Mouse (Mus musculus): Measurements from ENCODE around the gene Gm28048. TPM values are rescaled to one million over a fixed set of nuclear protein-coding genes. Genes with fewer than 3 reads are reported as not detected.

The Gm28048 gene
- polyA plus RNA-seq, 1 experiment from 2014 or later, result 8.2 TPM

DNA sequence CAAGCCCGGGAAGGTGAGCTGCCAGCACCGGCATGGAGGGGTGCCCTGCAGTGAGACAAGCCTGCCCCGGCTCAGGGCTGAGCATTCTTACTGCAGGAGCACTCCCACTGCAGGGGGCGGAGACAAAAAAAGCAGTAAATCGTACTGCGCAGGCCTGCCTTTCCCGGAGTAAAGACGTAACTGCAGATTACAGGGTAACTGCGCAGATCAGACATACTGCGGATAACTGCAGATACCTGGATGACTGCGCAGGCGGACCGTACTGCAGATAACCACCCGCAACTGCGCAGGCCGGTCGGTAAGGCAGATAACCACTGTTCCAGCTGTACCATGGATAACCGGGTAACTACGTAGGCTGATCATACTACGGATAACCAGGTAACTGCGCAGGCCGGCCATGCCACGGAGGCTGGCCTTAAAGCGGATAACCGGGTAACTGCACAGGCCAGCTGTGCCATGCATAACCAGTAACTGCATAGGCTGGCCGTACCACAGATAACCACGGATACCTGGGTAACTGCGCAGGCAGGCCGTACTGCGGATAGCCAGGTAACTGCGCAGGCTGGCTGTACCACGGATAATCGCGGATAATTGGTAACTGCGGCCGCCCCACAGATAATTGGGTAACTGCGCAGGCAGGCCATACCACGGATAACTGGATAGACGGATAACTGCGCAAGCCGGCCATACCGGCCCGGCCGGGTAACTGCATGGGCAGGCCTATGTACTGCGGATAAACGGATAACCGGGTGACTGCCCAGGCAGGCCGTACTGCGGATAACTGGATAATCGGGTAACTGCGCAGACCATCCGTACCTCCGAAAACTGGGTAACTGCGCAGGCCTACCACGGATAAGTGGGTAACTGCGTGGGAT is 9.8 kb downstream of the Gm28048 start, which contains the start of gene Zrsr1:
Zrsr1 (plus strand) TSS at position 171 of the 875 bp plus-strand sequence.
- Histone ChIP-seq H3K9ac (ENCODE audit: low read depth, low read length) (peak within 1 kb of the TSS; percentile 67), H3K36me3 (ENCODE audit: control insufficient read depth, insufficient read depth, low read length) (peaks cover 9% of the 10 kb centered on the region; the same call in 1 of the 2 replicates), H3K27me3 (ENCODE audit: control insufficient read depth, insufficient read depth, low read length) (no peaks in the 10 kb centered on the region), H3K4me2 (peak within 1 kb of the TSS; percentile 78), H3K9me3 (replicated peaks; ENCODE audit: control insufficient read depth, low read length) (peaks cover 16% of the 10 kb centered on the region), H3K27ac (ENCODE audit: low read depth, low read length) (peak within 1 kb of the TSS; percentile 70), H3K4me1 (ENCODE audit: control insufficient read depth, insufficient read depth, low read length) (0 out of 2 replicates have a peak, but pooled peaks cover 3% of the 10 kb centered on the region), H3K4me3 (ENCODE audit: low read depth, low read length) (peak within 1 kb of the TSS; percentile 62)
- peak; percentile 83 for ATAC-seq (replicated peaks; ENCODE audit: insufficient number of reproducible peaks, low FRiP score, low TSS enrichment)
- 50% methylated on average over 56 of the region's 56 CpGs for WGBS (ENCODE audit: insufficient replicate concordance)

- H3K4me3 ChIP-seq (ENCODE audit: low read depth, low read length), result no peak overlapping the region
- no peak for ATAC-seq (replicated peaks; ENCODE audit: insufficient number of reproducible peaks, low FRiP score, low TSS enrichment)
- H3K4me2 ChIP-seq, result no peak overlapping the region
- peaks cover 20% of the 10 kb centered on the region for H3K9me3 ChIP-seq (replicated peaks; ENCODE audit: control insufficient read depth, low read length)
- H3K4me1 ChIP-seq (ENCODE audit: control insufficient read depth, insufficient read depth, low read length), result 0 out of 2 replicates have a peak, but pooled peaks cover 3% of the 10 kb centered on the region
- no peak overlapping the region for H3K27ac ChIP-seq (ENCODE audit: low read depth, low read length)
- no peak overlapping the region for H3K9ac ChIP-seq (ENCODE audit: low read depth, low read length)
- peaks cover 9% of the 10 kb centered on the region; the same call in 1 of the 2 replicates for H3K36me3 ChIP-seq (ENCODE audit: control insufficient read depth, insufficient read depth, low read length)
- no peaks in the 10 kb centered on the region for H3K27me3 ChIP-seq (ENCODE audit: control insufficient read depth, insufficient read depth, low read length)
- 79% methylated on average over 1 of the region's 1 CpGs for WGBS (ENCODE audit: insufficient replicate concordance)
Observed at GRCm38 (mm10) chr11:22970546-22970945, 11.3 kb downstream of the Gm28048 start.

DNA sequence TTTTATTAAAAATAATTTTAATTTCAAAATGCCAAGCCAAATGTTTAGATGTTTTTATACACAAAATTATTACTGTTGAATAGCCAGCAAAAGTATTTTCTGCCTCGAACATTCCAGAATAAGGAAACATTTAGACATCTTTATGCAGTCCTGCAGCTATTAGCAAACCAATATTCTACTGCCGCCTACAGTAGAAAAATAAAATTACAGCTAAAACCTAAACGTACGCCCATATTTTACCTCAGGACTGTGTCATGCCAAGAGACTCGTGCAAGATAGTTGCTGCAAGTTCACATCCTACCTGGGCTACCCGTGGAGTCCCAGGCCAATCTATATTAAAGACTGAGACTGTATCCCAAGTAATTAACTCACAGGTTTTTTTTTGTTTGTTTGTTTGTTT is 12.4 kb downstream of the Gm28048 start:
- no peak for ATAC-seq (replicated peaks; ENCODE audit: insufficient number of reproducible peaks, low FRiP score, low TSS enrichment)

GRCm38 (mm10) chr11:22965503-22965902 is 16.4 kb downstream of the Gm28048 start:
- 75% methylated on average over 4 of the region's 4 CpGs for WGBS (ENCODE audit: insufficient replicate concordance)
- Histone ChIP-seq H3K27me3 (ENCODE audit: control insufficient read depth, insufficient read depth, low read length) (no peaks in the 10 kb centered on the region), H3K36me3 (ENCODE audit: control insufficient read depth, insufficient read depth, low read length) (peaks cover 2% of the 10 kb centered on the region; the same call in 1 of the 2 replicates), H3K4me3 (ENCODE audit: low read depth, low read length) (no peak overlapping the region), H3K27ac (ENCODE audit: low read depth, low read length) (no peak overlapping the region), H3K9ac (ENCODE audit: low read depth, low read length) (no peak overlapping the region), H3K9me3 (replicated peaks; ENCODE audit: control insufficient read depth, low read length) (peaks cover 5% of the 10 kb centered on the region; the same call in 1 of the 2 replicates), H3K4me1 (ENCODE audit: control insufficient read depth, insufficient read depth, low read length) (no peaks in the 10 kb centered on the region), H3K4me2 (no peak overlapping the region)
- ATAC-seq (replicated peaks; ENCODE audit: insufficient number of reproducible peaks, low FRiP score, low TSS enrichment), result no peak

More for the DNA sequence above, 12.4 kb downstream of the Gm28048 start:
- no peak overlapping the region for H3K9ac ChIP-seq (ENCODE audit: low read depth, low read length)
- H3K27me3 ChIP-seq (ENCODE audit: control insufficient read depth, insufficient read depth, low read length), result no peaks in the 10 kb centered on the region
- peaks cover 9% of the 10 kb centered on the region; the same call in 1 of the 2 replicates for H3K36me3 ChIP-seq (ENCODE audit: control insufficient read depth, insufficient read depth, low read length)
- H3K9me3 ChIP-seq (replicated peaks; ENCODE audit: control insufficient read depth, low read length), result peaks cover 20% of the 10 kb centered on the region
- H3K27ac ChIP-seq (ENCODE audit: low read depth, low read length), result no peak overlapping the region
- H3K4me3 ChIP-seq (ENCODE audit: low read depth, low read length), result no peak overlapping the region
- H3K4me1 ChIP-seq (ENCODE audit: control insufficient read depth, insufficient read depth, low read length), result 0 out of 2 replicates have a peak, but pooled peaks cover 3% of the 10 kb centered on the region
- H3K4me2 ChIP-seq, result no peak overlapping the region
- WGBS (ENCODE audit: insufficient replicate concordance), result 68% methylated on average over 6 of the region's 6 CpGs

DNA sequence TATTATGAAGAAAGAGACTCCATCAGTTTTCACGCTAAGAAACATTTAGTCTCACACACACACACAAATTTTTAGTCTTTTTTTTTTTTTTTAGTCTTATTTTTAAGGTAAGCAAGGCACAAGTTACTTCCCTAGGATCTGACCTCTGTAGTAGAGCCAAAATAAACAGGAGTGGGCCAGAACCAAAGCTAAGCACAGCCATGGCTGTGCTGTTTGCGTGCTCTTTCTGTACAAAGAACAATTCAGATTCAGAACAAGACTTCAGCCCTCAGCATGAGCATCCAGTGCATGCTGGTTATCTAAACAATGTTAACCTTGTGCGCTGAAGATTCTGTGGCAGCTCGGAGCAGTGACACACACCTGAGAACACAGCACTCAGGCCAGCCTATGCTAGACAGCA is 17.5 kb downstream of the Gm28048 start:
- Histone ChIP-seq H3K9me3 (replicated peaks; ENCODE audit: control insufficient read depth, low read length) (0 out of 2 replicates have a peak, but pooled peaks cover 4% of the 10 kb centered on the region), H3K9ac (ENCODE audit: low read depth, low read length) (no peak overlapping the region), H3K4me2 (no peak overlapping the region), H3K4me3 (ENCODE audit: low read depth, low read length) (no peak overlapping the region), H3K27ac (ENCODE audit: low read depth, low read length) (no peak overlapping the region), H3K36me3 (ENCODE audit: control insufficient read depth, insufficient read depth, low read length) (peaks cover 2% of the 10 kb centered on the region; the same call in 1 of the 2 replicates), H3K27me3 (ENCODE audit: control insufficient read depth, insufficient read depth, low read length) (no peaks in the 10 kb centered on the region), H3K4me1 (ENCODE audit: control insufficient read depth, insufficient read depth, low read length) (no peaks in the 10 kb centered on the region)
- 73% methylated on average over 4 of the region's 4 CpGs for WGBS (ENCODE audit: insufficient replicate concordance)
- ATAC-seq (replicated peaks; ENCODE audit: insufficient number of reproducible peaks, low FRiP score, low TSS enrichment), result no peak

- Histone ChIP-seq H3K9me3 (replicated peaks; ENCODE audit: control insufficient read depth, low read length) (0 out of 2 replicates have a peak, but pooled peaks cover 4% of the 10 kb centered on the region), H3K27ac (ENCODE audit: low read depth, low read length) (no peak overlapping the region), H3K4me1 (ENCODE audit: control insufficient read depth, insufficient read depth, low read length) (no peaks in the 10 kb centered on the region), H3K4me2 (no peak overlapping the region), H3K4me3 (ENCODE audit: low read depth, low read length) (no peak overlapping the region), H3K27me3 (ENCODE audit: control insufficient read depth, insufficient read depth, low read length) (no peaks in the 10 kb centered on the region), H3K9ac (ENCODE audit: low read depth, low read length) (no peak overlapping the region), H3K36me3 (ENCODE audit: control insufficient read depth, insufficient read depth, low read length) (no peaks in the 10 kb centered on the region)
- 74% methylated on average over 1 of the region's 1 CpGs for WGBS (ENCODE audit: insufficient replicate concordance)
- ATAC-seq (replicated peaks; ENCODE audit: insufficient number of reproducible peaks, low FRiP score, low TSS enrichment), result no peak
Observed at GRCm38 (mm10) chr11:22962101-22962500, 19.8 kb downstream of the Gm28048 start.

- 81% methylated on average over 4 of the region's 4 CpGs for WGBS (ENCODE audit: insufficient replicate concordance)
- Histone ChIP-seq H3K4me1 (ENCODE audit: control insufficient read depth, insufficient read depth, low read length) (no peaks in the 10 kb centered on the region), H3K4me3 (ENCODE audit: low read depth, low read length) (no peak overlapping the region), H3K9ac (ENCODE audit: low read depth, low read length) (no peak overlapping the region), H3K27me3 (ENCODE audit: control insufficient read depth, insufficient read depth, low read length) (no peaks in the 10 kb centered on the region), H3K9me3 (replicated peaks; ENCODE audit: control insufficient read depth, low read length) (no peaks in the 10 kb centered on the region), H3K27ac (ENCODE audit: low read depth, low read length) (no peak overlapping the region), H3K4me2 (no peak overlapping the region), H3K36me3 (ENCODE audit: control insufficient read depth, insufficient read depth, low read length) (no peaks in the 10 kb centered on the region)
- ATAC-seq (replicated peaks; ENCODE audit: insufficient number of reproducible peaks, low FRiP score, low TSS enrichment), result no peak
Observed at GRCm38 (mm10) chr11:22957791-22958374, 24.0 kb downstream of the Gm28048 start.

DNA sequence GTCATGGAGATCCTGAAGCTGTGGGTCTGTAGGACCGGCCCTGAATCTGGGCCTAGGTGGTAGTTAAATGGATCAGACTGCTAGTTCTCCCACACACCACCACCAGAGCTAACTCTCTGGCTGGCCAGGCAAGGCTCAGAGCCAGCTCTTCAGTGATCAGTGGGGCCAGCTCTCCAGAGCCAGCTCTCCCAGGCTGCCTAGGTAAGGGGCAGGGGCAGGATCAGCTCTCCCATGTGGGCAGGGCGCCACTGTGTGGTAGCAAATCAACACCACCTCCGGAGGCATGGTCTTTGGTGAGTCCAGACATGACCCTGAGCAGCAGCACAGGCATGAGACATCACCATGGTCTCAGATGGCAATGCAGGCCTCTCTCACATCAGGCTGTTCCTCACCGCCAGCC is 25.1 kb downstream of the Gm28048 start:
- no peak overlapping the region for H3K4me3 ChIP-seq (ENCODE audit: low read depth, low read length)
- H3K4me1 ChIP-seq (ENCODE audit: control insufficient read depth, insufficient read depth, low read length), result no peaks in the 10 kb centered on the region
- H3K9ac ChIP-seq (ENCODE audit: low read depth, low read length), result no peak overlapping the region
- H3K36me3 ChIP-seq (ENCODE audit: control insufficient read depth, insufficient read depth, low read length), result no peaks in the 10 kb centered on the region
- H3K4me2 ChIP-seq, result no peak overlapping the region
- H3K9me3 ChIP-seq (replicated peaks; ENCODE audit: control insufficient read depth, low read length), result no peaks in the 10 kb centered on the region
- 67% methylated on average over 4 of the region's 4 CpGs for WGBS (ENCODE audit: insufficient replicate concordance)
- no peak overlapping the region for H3K27ac ChIP-seq (ENCODE audit: low read depth, low read length)
- 0 out of 2 replicates have a peak, but pooled peaks have one; percentile 42 for ATAC-seq (replicated peaks; ENCODE audit: insufficient number of reproducible peaks, low FRiP score, low TSS enrichment)
- H3K27me3 ChIP-seq (ENCODE audit: control insufficient read depth, insufficient read depth, low read length), result no peaks in the 10 kb centered on the region

All from heart, embryonic 11.5 days (tissue).